Mouse (Mus musculus): ENCODE data around the gene Iqsec1.

DNA sequence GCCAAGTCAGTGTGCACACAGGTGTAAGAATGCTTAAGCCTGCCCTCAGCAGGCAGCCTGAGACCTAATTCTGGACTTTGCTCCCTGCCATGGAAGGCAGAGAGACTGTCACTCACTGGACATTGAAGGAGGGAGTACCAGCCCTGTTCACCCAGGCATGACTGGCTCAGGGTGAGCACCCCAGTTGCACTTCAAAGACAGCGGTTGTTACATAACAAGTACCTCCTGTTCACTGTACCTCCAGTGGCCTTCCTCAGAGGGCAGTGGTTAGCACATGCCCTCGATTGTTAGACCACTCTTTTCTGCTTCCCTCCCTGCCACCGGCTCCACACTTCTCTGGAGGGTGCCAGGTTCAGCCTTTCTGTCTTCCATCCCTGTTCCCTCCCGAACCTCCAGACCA, 225.2 kb downstream of the Iqsec1 start:
- no peak for TF ChIP-seq CTCF (IDR thresholded peaks at IDR 0.05; ENCODE audit: extremely low read depth, insufficient read depth, insufficient read length, insufficient replicate concordance)
- no peak for TF ChIP-seq POLR2A (IDR thresholded peaks at IDR 0.05; ENCODE audit: low read depth, low read length)

All from spleen, adult 2 months (tissue).